Mouse (Mus musculus) midbrain, embryonic 13.5 days (tissue): ENCODE data around the gene Wnk4. TPM values are rescaled to one million over a fixed set of nuclear protein-coding genes. Genes with fewer than 3 reads are reported as not detected.

Experiments
- ATAC-seq: fragments of 200-750 bp; cut with Nextera tagmentation; 2 replicates; pipeline ENCODE4 v1.8.0; 2017; ENCODE audit warnings: mild to moderate bottlenecking, moderate TSS enrichment, moderate library complexity
- H3K27ac ChIP-seq: fragments of 300-500 bp; sonication (generic); 2 replicates; pipeline ENCODE4 v1.5.1; 2015; ENCODE audit warnings: inconsistent platforms, mild to moderate bottlenecking, moderate library complexity
- H3K27me3 ChIP-seq: fragments of 300-500 bp; sonication (generic); 2 replicates; pipeline ENCODE4 v1.6.1; 2015; ENCODE audit warnings: mild to moderate bottlenecking, inconsistent platforms
- H3K36me3 ChIP-seq: fragments of 300-500 bp; sonication (generic); 2 replicates; pipeline ENCODE4 v1.6.1; 2015; ENCODE audit warnings: mild to moderate bottlenecking, inconsistent platforms
- H3K4me1 ChIP-seq: fragments of 300-500 bp; sonication (generic); replicated peaks from 2 replicates; pipeline ENCODE4 v1.6.1; 2015; ENCODE audit warnings: inconsistent platforms
- H3K4me2 ChIP-seq: fragments of 300-500 bp; sonication (generic); replicated peaks from 2 replicates; pipeline ENCODE4 v1.6.1; 2015; ENCODE audit warnings: moderate library complexity, mild to moderate bottlenecking, inconsistent platforms
- H3K4me3 ChIP-seq: fragments of 300-500 bp; sonication (generic); replicated peaks from 2 replicates; pipeline ENCODE4 v1.5.1; 2015; ENCODE audit warnings: mild to moderate bottlenecking, inconsistent platforms
- H3K9ac ChIP-seq: fragments of 300-500 bp; sonication (generic); replicated peaks from 2 replicates; pipeline ENCODE4 v1.6.1; 2015; ENCODE audit warnings: mild to moderate bottlenecking, inconsistent platforms
- H3K9me3 ChIP-seq: fragments of 300-500 bp; sonication (generic); 2 replicates; pipeline ENCODE4 v1.6.1; 2016; ENCODE audit warnings: mild to moderate bottlenecking, inconsistent platforms
- WGBS: fragments of 180-500 bp; shearing (Covaris S2); methylation state at CpG from one replicate; pipeline ENCODE4 v1.1.7; 2015; 5-methylcytosine and 5-hydroxymethylcytosine counted together
- polyA plus RNA-seq: library from polyadenylated mRNA; unstranded; fragments of >200 nt; fragmentation: Nextera tagmentation; extraction: Ambion mirVana; gene quantifications from 2 replicates; pipeline ENCODE4 v1.2.1, GENCODE M21; 2015

Gene Wnk4
- polyA plus RNA-seq, 1 experiment from 2014 or later = 7.2 TPM

DNA sequence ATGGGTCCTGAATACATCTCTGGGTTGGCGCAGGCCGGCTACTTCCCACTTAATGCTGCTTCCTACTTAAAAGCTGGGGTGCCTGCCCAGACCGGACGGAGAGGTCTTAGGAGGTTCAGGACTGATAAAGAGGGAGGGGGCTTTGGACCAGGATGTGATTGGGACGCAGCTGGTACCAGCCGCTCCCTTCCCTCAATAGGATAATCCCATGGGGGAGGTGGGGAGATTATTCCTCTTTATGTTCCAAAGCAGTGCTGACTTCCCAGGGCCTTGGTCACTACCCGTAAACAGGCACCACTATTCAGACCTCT lies 13.7 kb upstream of the Wnk4 start:
- Histone ChIP-seq H3K4me3 (peak overlapping the region; percentile 61), H3K36me3 (no peaks in the 10 kb centered on the region), H3K4me1 (peaks cover 15% of the 10 kb centered on the region), H3K27me3 (peaks cover 48% of the 10 kb centered on the region), H3K9ac (peak overlapping the region; percentile 83), H3K27ac (peak overlapping the region; percentile 30; the same call in 1 of the 2 replicates), H3K9me3 (no peaks in the 10 kb centered on the region), H3K4me2 (peak overlapping the region; percentile 97)
- no peak; the same call in 1 of the 2 replicates for ATAC-seq
- WGBS = 2% methylated on average over 7 of the region's 7 CpGs

DNA sequence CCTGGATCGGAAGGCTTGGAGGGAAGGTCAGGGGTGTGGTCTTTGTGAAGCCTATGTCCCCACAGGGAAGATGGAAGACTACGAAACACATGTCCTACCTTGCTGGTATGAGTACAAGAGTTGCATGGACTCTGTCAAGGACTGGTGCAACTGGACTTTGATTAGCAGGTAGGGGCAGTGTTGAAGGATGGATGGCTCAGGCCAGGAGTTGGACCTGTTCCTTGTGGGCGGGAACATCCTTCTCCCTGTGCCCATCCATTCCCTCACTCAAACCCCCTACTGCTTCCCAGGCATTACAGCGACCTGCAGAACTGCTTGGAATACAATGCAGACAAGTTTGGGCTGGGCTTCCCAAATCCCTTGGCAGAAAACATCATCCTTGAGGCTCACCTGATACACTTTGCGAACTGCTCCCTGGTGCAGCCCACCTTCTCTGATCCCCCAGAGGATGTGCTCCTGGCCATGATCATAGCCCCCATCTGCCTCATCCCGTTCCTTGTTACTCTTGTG lies 12.8 kb upstream of the Wnk4 start:
- H3K9me3 ChIP-seq = no peaks in the 10 kb centered on the region
- no peak overlapping the region for H3K27ac ChIP-seq
- H3K4me1 ChIP-seq = peaks cover 17% of the 10 kb centered on the region
- 84% methylated on average over 6 of the region's 6 CpGs for WGBS
- H3K9ac ChIP-seq = no peak overlapping the region
- ATAC-seq = no peak
- H3K4me2 ChIP-seq = 0 out of 2 replicates have a peak overlapping the region, but pooled peaks have one; percentile 97
- H3K27me3 ChIP-seq = peaks cover 48% of the 10 kb centered on the region
- H3K4me3 ChIP-seq = no peak overlapping the region
- no peaks in the 10 kb centered on the region for H3K36me3 ChIP-seq

- no peak overlapping the region for H3K9ac ChIP-seq
- no peaks in the 10 kb centered on the region for H3K36me3 ChIP-seq
- H3K27me3 ChIP-seq = peaks cover 48% of the 10 kb centered on the region
- ATAC-seq = no peak
- 0 out of 2 replicates have a peak overlapping the region, but pooled peaks have one; percentile 17 for H3K4me2 ChIP-seq
- no peak overlapping the region for H3K27ac ChIP-seq
- H3K4me3 ChIP-seq = no peak overlapping the region
- no peaks in the 10 kb centered on the region for H3K9me3 ChIP-seq
- 41% methylated on average over 14 of the region's 14 CpGs for WGBS
- H3K4me1 ChIP-seq = peaks cover 23% of the 10 kb centered on the region
These were observed 11.9 kb upstream of the Wnk4 start for GRCm38 (mm10) chr11:101248258-101248994.

DNA sequence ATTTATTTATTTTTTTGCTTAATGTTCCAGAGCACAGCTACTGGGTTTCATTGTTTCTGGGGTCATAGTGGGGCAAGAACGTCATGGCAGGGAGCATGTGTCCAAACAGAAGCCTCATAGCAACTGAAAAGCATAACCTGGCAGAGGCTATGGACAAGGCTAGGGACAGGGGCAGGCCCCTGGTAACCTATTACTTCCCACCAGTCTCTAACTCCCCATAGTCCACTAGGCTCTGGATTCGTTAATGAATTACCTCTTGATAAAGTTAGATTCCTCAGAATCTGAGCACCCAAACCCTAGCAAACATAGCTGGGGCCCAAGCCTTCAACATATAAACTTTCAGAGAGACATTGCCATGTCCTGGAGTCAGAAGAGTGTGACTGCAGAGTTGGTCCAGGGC lies 9.3 kb upstream of the Wnk4 start:
- 78% methylated on average over 2 of the region's 2 CpGs for whole genome bisulfite sequencing
- H3K4me3 ChIP-seq = no peak overlapping the region
- peaks cover 29% of the 10 kb centered on the region for H3K4me1 ChIP-seq
- H3K9me3 ChIP-seq = no peaks in the 10 kb centered on the region
- no peak overlapping the region for H3K27ac ChIP-seq
- peaks cover 22% of the 10 kb centered on the region for H3K27me3 ChIP-seq
- no peak for ATAC-seq
- H3K9ac ChIP-seq = no peak overlapping the region
- no peak overlapping the region for H3K4me2 ChIP-seq
- peaks cover 2% of the 10 kb centered on the region; the same call in 1 of the 2 replicates for H3K36me3 ChIP-seq

- Histone ChIP-seq H3K27me3 (peaks cover 5% of the 10 kb centered on the region), H3K27ac (peak overlapping the region; percentile 92), H3K4me1 (peaks cover 18% of the 10 kb centered on the region), H3K36me3 (peaks cover 11% of the 10 kb centered on the region), H3K4me3 (peak overlapping the region; percentile 90), H3K4me2 (peak overlapping the region; percentile 97), H3K9me3 (no peaks in the 10 kb centered on the region), H3K9ac (peak overlapping the region; percentile 93)
- 11% methylated on average over 7 of the region's 7 CpGs for WGBS
- no peak for ATAC-seq
These were observed 7.4 kb upstream of the Wnk4 start for GRCm38 (mm10) chr11:101252941-101253340.

DNA sequence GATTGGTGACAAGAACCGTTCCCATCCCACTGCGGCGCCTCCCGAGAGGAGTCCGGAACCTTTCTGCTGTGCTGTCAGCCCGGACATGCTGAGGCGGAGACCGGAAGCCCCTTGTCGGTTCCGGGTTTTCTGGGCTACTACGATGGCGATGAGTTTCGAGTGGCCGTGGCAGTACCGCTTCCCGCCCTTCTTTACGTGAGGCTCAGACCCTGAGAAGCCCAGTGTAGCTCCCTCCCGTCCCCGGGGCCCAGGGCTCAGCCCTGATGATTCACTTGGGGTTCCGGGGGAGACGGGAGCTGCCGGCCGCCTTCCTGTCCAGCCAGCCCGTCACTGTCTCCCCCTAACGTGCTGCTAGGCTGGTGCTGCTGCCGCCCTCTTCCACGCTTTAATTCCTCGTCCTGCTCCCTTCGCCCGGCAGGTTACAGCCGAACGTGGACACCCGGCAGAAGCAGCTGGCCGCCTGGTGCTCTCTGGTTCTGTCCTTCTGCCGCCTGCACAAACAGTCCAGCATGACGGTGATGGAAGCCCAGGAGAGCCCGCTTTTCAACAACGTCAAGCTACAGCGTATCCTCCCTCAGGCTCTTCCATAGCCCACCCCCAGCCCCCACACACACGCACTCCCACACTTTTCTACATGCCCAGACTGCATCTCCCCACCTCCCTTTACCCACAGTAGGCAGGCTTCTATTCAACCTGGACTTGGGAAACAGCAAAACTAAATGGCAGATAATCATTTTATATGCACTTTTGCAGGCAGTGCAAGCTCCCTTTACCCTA lies 6.6 kb upstream of the Wnk4 start, which contains the start of gene Vps25:
Gene Vps25, plus strand, starts transcription at position 95 of the 777 bp plus-strand sequence.
- peaks cover 19% of the 10 kb centered on the region for H3K4me1 ChIP-seq
- peak within 1 kb of the TSS; percentile 92 for H3K27ac ChIP-seq
- H3K4me2 ChIP-seq = peak within 1 kb of the TSS; percentile 97
- ATAC-seq = peak; percentile 88
- no peaks in the 10 kb centered on the region for H3K27me3 ChIP-seq
- no peaks in the 10 kb centered on the region for H3K9me3 ChIP-seq
- under 1% methylated on average over 39 of the region's 40 CpGs for WGBS
- H3K9ac ChIP-seq = peak within 1 kb of the TSS; percentile 93
- peaks cover 16% of the 10 kb centered on the region for H3K36me3 ChIP-seq
- peak within 1 kb of the TSS; percentile 90 for H3K4me3 ChIP-seq

GRCm38 (mm10) chr11:101255826-101256775 lies 4.3 kb upstream of the Wnk4 start:
- WGBS = 91% methylated on average over 13 of the region's 13 CpGs
- Histone ChIP-seq H3K9me3 (no peaks in the 10 kb centered on the region), H3K4me3 (no peak overlapping the region), H3K36me3 (peaks cover 21% of the 10 kb centered on the region), H3K4me1 (peaks cover 42% of the 10 kb centered on the region), H3K27ac (no peak overlapping the region), H3K27me3 (peaks cover 4% of the 10 kb centered on the region; the same call in 1 of the 2 replicates), H3K4me2 (no peak overlapping the region), H3K9ac (no peak overlapping the region)
- ATAC-seq = no peak

GRCm38 (mm10) chr11:101259261-101259712 lies 1.1 kb upstream of the Wnk4 start:
- no peak overlapping the region for H3K4me3 ChIP-seq
- no peak for ATAC-seq
- H3K4me2 ChIP-seq = peak overlapping the region; percentile 91; the same call in 1 of the 2 replicates
- 33% methylated on average over 6 of the region's 6 CpGs for WGBS
- peaks cover 35% of the 10 kb centered on the region for H3K27me3 ChIP-seq
- H3K4me1 ChIP-seq = peaks cover 50% of the 10 kb centered on the region
- H3K27ac ChIP-seq = peak overlapping the region; percentile 19; the same call in 1 of the 2 replicates
- H3K36me3 ChIP-seq = peaks cover 21% of the 10 kb centered on the region
- H3K9me3 ChIP-seq = no peaks in the 10 kb centered on the region
- H3K9ac ChIP-seq = no peak overlapping the region

- no peak for ATAC-seq
- WGBS = 0% methylated on average over 30 of the region's 30 CpGs
- peak overlapping the region; percentile 91 for H3K4me2 ChIP-seq
- H3K36me3 ChIP-seq = peaks cover 21% of the 10 kb centered on the region
- peak overlapping the region; percentile 72 for H3K9ac ChIP-seq
- no peak overlapping the region; the same call in 1 of the 2 replicates for H3K27ac ChIP-seq
- H3K4me1 ChIP-seq = peaks cover 55% of the 10 kb centered on the region
- H3K9me3 ChIP-seq = no peaks in the 10 kb centered on the region
- peak overlapping the region; percentile 45 for H3K4me3 ChIP-seq
- H3K27me3 ChIP-seq = peaks cover 50% of the 10 kb centered on the region
These were observed 536 bp downstream of the Wnk4 start for GRCm38 (mm10) chr11:101260826-101261380.

DNA sequence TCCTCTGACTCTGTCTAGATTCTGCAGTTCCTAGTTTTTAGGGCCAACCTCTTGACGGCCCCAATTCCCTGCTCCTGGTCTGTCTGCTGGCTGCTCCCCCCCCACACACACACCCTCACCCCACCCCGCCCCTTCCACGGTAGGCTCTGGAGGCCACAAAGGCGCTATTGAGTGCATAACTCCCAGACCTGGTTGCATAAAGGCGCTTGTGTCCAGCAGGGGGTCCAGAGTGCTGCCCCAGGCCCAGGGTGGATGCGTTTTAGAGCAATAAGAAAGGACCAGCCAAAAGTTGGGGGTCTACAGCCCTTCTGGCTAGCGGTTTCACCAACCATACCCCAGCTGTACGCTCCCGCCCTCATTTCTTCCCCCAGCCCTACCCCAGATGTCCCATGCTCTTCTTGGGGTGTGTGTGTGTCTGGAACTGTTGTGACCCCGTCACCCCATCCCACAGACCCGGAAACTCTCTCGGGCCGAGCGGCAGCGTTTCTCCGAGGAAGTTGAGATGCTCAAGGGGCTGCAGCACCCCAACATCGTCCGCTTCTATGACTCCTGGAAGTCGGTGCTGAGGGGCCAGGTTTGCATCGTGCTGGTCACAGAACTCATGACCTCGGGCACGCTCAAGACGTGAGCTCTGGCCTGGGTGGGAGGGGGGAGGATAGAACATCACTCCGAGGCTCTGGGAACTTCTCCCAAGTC lies 2.1 kb downstream of the Wnk4 start:
- Histone ChIP-seq H3K27me3 (peaks cover 60% of the 10 kb centered on the region), H3K9ac (no peak overlapping the region), H3K4me2 (peak overlapping the region; percentile 91), H3K4me1 (peaks cover 55% of the 10 kb centered on the region), H3K4me3 (0 out of 2 replicates have a peak overlapping the region, but pooled peaks have one; percentile 12), H3K9me3 (no peaks in the 10 kb centered on the region), H3K27ac (no peak overlapping the region), H3K36me3 (peaks cover 13% of the 10 kb centered on the region)
- 3% methylated on average over 24 of the region's 24 CpGs for WGBS
- no peak for ATAC-seq
